Mouse (Mus musculus): ENCODE results near the gene Fdx1l.

Gene Fdx1l

GRCm38 (mm10) chr9:21027774-21028290 lies 45.6 kb downstream of the Fdx1l start:
- no peak for DNase-seq (ENCODE audit: low spot score)

- DNase-seq (ENCODE audit: low spot score): no peak
Observed at GRCm38 (mm10) chr9:21026849-21027248, 46.6 kb downstream of the Fdx1l start.

DNA sequence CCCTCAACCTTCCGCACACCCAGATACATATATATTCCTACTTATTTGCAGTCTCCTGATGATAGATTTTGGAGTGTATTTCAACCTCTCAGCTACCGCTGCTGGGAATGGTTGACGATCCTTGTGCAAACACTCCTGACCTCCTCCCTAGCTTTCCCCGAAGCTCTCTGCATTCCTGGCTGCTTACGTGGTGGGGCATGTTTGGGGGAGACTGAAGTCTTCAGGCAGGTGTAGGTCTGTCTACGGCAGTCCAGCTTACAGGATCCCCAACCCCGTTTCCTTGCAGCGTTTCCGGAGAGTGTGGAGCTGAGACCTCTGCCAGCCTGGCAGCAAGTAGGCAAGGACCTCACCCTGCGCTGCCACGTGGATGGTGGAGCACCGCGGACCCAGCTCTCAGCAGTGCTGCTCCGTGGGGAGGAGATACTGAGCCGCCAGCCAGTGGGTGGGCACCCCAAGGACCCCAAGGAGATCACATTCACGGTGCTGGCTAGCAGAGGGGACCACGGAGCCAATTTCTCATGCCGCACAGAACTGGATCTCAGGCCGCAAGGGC lies 48.1 kb downstream of the Fdx1l start:
- no peak for DNase-seq (ENCODE audit: low spot score)

- DNase-seq (ENCODE audit: low spot score): no peak
Observed at GRCm38 (mm10) chr9:21022726-21023125, 50.7 kb downstream of the Fdx1l start.

GRCm38 (mm10) chr9:21022288-21022687 lies 51.1 kb downstream of the Fdx1l start:
- DNase-seq (ENCODE audit: low spot score): no peak

DNA sequence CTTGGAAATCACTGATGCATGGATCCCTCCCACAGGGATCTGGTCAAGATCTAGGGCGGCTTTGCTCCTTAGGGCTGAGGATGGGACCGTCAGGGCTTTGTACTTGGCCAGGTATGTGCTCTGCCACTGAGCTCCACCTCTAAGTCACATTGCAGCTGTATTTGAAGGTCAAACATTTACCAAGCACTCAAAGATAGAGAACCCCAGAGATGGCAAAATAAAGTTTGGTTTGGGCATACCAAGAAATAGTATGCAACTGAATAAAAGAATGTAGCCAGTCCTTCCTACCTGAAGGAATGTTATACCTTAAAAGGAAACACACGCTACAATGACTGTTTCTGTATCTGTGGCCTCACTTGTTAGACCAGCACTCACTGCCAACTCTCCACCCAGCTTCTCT lies 52.1 kb downstream of the Fdx1l start:
- no peak for DNase-seq (ENCODE audit: low spot score)

- no peak for DNase-seq (ENCODE audit: low spot score)
Observed at GRCm38 (mm10) chr9:21018600-21018999, 54.8 kb downstream of the Fdx1l start.

Data from ovary, postnatal 10 days (tissue).